Mouse (Mus musculus) CH12.LX (cell line): ENCODE data around the gene Ptgis. TPM values are rescaled to one million over a fixed set of nuclear protein-coding genes. Genes with fewer than 3 reads are reported as not detected.

ENCODE experiments used
- DNase-seq: peaks from one replicate; pipeline ENCODE4 v3.0.0-alpha.2; 2013; ENCODE audit errors: extremely low read depth
- H3K27ac ChIP-seq: 2 replicates; pipeline ENCODE4 v1.5.1; 2012; ENCODE audit warnings: low read depth, mild to moderate bottlenecking, control low read depth, moderate library complexity; ENCODE audit not compliant: insufficient read depth
- H3K27me3 ChIP-seq: replicated peaks from 2 replicates; pipeline ENCODE3; 2012; ENCODE audit warnings: inconsistent platforms
- H3K36me3 ChIP-seq, 2 experiments: replicated peaks in 1 of 2; 2 replicates each; pipeline versions ENCODE3 to v1.6.1; 2012; ENCODE audit warnings: inconsistent platforms in 1 of 2, low read length in 1 of 2, mild to moderate bottlenecking in 1 of 2, mixed read lengths in 1 of 2, moderate library complexity in 1 of 2; ENCODE audit not compliant: control insufficient read depth in 1 of 2, insufficient read depth in 1 of 2
- H3K4me1 ChIP-seq, 2 experiments: 2 replicates each; pipeline ENCODE4 v1.6.1; 2012; ENCODE audit warnings: inconsistent platforms in 1 of 2, moderate library complexity in 1 of 2; ENCODE audit not compliant: insufficient read depth in 2 of 2, control insufficient read depth in 1 of 2
- H3K4me2 ChIP-seq: 2 replicates; pipeline ENCODE4 v1.6.1; 2012; ENCODE audit warnings: low read depth, mild to moderate bottlenecking, control low read depth; ENCODE audit not compliant: poor library complexity, insufficient read depth, severe bottlenecking
- H3K4me3 ChIP-seq, 3 experiments: fragments of 150-350 bp in 1 of 3; sonication (generic) in 1 of 3; replicated peaks in 1 of 3; 2 replicates each; pipeline versions ENCODE3 to v1.5.1; 2011 to 2012; ENCODE audit warnings: low read depth in 2 of 3, low read length in 2 of 3, mild to moderate bottlenecking in 2 of 3, moderate library complexity in 2 of 3, control low read depth in 1 of 3, improper control_type of control experiment in 1 of 3, inconsistent platforms in 1 of 3, mixed read lengths in 1 of 3; ENCODE audit not compliant: poor library complexity in 1 of 3
- H3K79me2 ChIP-seq: replicated peaks from 2 replicates; pipeline ENCODE4 v1.6.1; 2012; ENCODE audit warnings: mild to moderate bottlenecking, moderate library complexity; ENCODE audit not compliant: control insufficient read depth, poor library complexity, insufficient read depth, severe bottlenecking; ENCODE audit errors: extremely low read depth
- H3K9ac ChIP-seq: 2 replicates; pipeline ENCODE4 v1.6.1; 2012; ENCODE audit warnings: low read depth, mild to moderate bottlenecking, control low read depth, moderate library complexity; ENCODE audit not compliant: insufficient read depth
- H3K9me3 ChIP-seq: replicated peaks from 2 replicates; pipeline ENCODE3; 2012; ENCODE audit warnings: low read length, inconsistent platforms, mixed read lengths
- CHD2 ChIP-seq: IDR thresholded peaks from 2 replicates; pipeline ENCODE4 v1.6.1; 2011; ENCODE audit warnings: low read length, improper control_type of control experiment
- EP300 ChIP-seq: IDR thresholded peaks from 2 replicates; pipeline ENCODE4 v1.6.1; 2011; ENCODE audit warnings: low read length, improper control_type of control experiment
- IRF4 ChIP-seq: IDR thresholded peaks from 2 replicates; pipeline ENCODE4 v1.6.1; 2014; ENCODE audit warnings: low read depth, mild to moderate bottlenecking, inconsistent platforms, low read length, improper control_type of control experiment
- KAT2A ChIP-seq: IDR thresholded peaks from 2 replicates; pipeline ENCODE4 v1.6.1; 2012; ENCODE audit warnings: low read length, improper control_type of control experiment, inconsistent platforms; ENCODE audit not compliant: insufficient replicate concordance
- MAZ ChIP-seq: IDR thresholded peaks from 2 replicates; pipeline ENCODE4 v1.6.1; 2012; ENCODE audit warnings: low read depth, mild to moderate bottlenecking, inconsistent platforms, low read length, improper control_type of control experiment, moderate library complexity
- MXI1 ChIP-seq: IDR thresholded peaks from 2 replicates; pipeline ENCODE4 v1.6.1; 2011; ENCODE audit warnings: mild to moderate bottlenecking, low read depth, low read length, improper control_type of control experiment
- NELFE ChIP-seq: IDR thresholded peaks from 2 replicates; pipeline ENCODE4 v1.6.1; 2011; ENCODE audit warnings: low read depth, low read length, improper control_type of control experiment
- POLR2AphosphoS2 ChIP-seq: IDR thresholded peaks from 2 replicates; pipeline ENCODE4 v1.6.1; 2011; ENCODE audit warnings: low read depth, low read length, improper control_type of control experiment
- RAD21 ChIP-seq: IDR thresholded peaks from 2 replicates; pipeline ENCODE4 v1.6.1; 2011; ENCODE audit warnings: low read depth, mild to moderate bottlenecking, low read length, improper control_type of control experiment, moderate library complexity
- RCOR1 ChIP-seq: conservative IDR thresholded peaks from 2 replicates; pipeline ENCODE4 v1.6.1; 2012; ENCODE audit warnings: low read depth, mild to moderate bottlenecking, inconsistent platforms, low read length, improper control_type of control experiment
- SIN3A ChIP-seq: IDR thresholded peaks from 2 replicates; pipeline ENCODE4 v1.6.1; 2012; ENCODE audit warnings: low read length, improper control_type of control experiment, inconsistent platforms
- SMC3 ChIP-seq: IDR thresholded peaks from 2 replicates; pipeline ENCODE4 v1.6.1; 2011; ENCODE audit warnings: low read depth, low read length, improper control_type of control experiment
- TBP ChIP-seq: conservative IDR thresholded peaks from 2 replicates; pipeline ENCODE4 v1.6.1; 2011; ENCODE audit warnings: low read depth, low read length, improper control_type of control experiment
- TCF12 ChIP-seq: IDR thresholded peaks from 2 replicates; pipeline ENCODE4 v1.6.1; 2014; ENCODE audit warnings: low read depth, mild to moderate bottlenecking, inconsistent platforms, low read length, improper control_type of control experiment
- UBTF ChIP-seq: IDR thresholded peaks from 2 replicates; pipeline ENCODE4 v1.6.1; 2012; ENCODE audit warnings: low read depth, mild to moderate bottlenecking, inconsistent platforms, low read length, improper control_type of control experiment, moderate library complexity
- ZKSCAN1 ChIP-seq: IDR thresholded peaks from 2 replicates; pipeline ENCODE4 v1.6.1; 2012; ENCODE audit warnings: low read depth, inconsistent platforms, low read length, improper control_type of control experiment, borderline replicate concordance
- ZMIZ1 ChIP-seq: IDR thresholded peaks from 2 replicates; pipeline ENCODE4 v1.6.1; 2012; ENCODE audit warnings: low read depth, mild to moderate bottlenecking, inconsistent platforms, low read length, improper control_type of control experiment
- ZNF384 ChIP-seq: IDR thresholded peaks from 2 replicates; pipeline ENCODE4 v1.6.1; 2012; ENCODE audit warnings: low read depth, low read length, improper control_type of control experiment, inconsistent platforms
- dilution Hi-C: fragments of 300-500 bp; cut with MboI; formaldehyde crosslinking; loops from 2 replicates; pipeline ENCODE4 v1.14.3; 2020; ENCODE audit warnings: low sequenced_read_pairs; ENCODE audit not compliant: extremely low pct_unique_long_range_greater_than_20kb, extremely low pct_ligation_motif_present
- in situ Hi-C: fragments of 300-500 bp; cut with MboI; formaldehyde crosslinking; loops from 3 replicates; pipeline ENCODE4 v1.14.3; 2019; ENCODE audit warnings: low sequenced_read_pairs, low pct_ligation_motif_present, low pct_unique_long_range_greater_than_20kb, mixed read lengths
- polyA plus RNA-seq: library from polyadenylated mRNA; unstranded; fragments of >175 nt; gene quantifications from 2 replicates; pipeline ENCODE4 v1.2.1, GENCODE M21; 2012; ENCODE audit warnings: low read depth; ENCODE audit not compliant: insufficient read length
- total RNA-seq, 2 experiments: library from RNA; depleted of rRNA; stranded (reverse); fragments of 300-350 nt in 1 of 2; fragments of >200 nt in 1 of 2; gene quantifications; 2 replicates each; pipeline ENCODE4 v1.2.3; 2012 to 2014

Ptgis gene
- total and polyA plus RNA-seq, 3 experiments = 7.0 to 15.9 (median 13.4) TPM

DNA sequence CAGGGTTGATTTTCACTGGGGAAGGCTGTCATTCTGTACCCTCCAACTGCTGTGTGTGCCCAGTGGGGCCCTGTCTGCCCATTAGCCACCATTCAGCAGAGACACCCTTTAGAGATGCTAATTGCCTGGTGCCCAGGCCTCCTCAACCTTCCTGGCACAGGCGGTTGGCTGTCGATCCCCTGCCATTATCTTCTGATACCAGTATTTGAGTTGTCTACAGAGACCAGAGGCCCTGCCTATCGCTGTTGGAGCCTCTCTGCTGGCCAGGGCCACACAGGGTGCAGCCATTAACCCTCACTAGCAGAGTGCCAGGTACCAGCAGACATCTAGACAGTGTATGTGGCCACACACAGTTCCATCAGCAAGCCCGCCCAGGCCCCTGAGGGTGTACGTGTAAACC lies 81.6 kb downstream of the Ptgis start:
- Histone ChIP-seq H3K4me2 (no peak overlapping the region), H3K27me3 (peaks cover 10% of the 10 kb centered on the region), H3K79me2 (no peaks in the 10 kb centered on the region), H3K36me3 (no peaks in the 10 kb centered on the region), H3K4me1 (peaks cover 7 to 25% of the 10 kb centered on the region in 2 experiments), H3K9ac (no peak overlapping the region), H3K27ac (no peak overlapping the region), H3K9me3 (peaks cover 5% of the 10 kb centered on the region), H3K4me3 (no peak overlapping the region)
- TF ChIP-seq TCF12 (no peak), ZNF384 (no peak), SIN3A (no peak), SMC3 (no peak), NELFE (no peak), IRF4 (no peak), ZMIZ1 (no peak), ZKSCAN1 (no peak), CHD2 (no peak), RCOR1 (no peak)
- DNase-seq = no peak
- dilution Hi-C loops = no loop called here
- in situ Hi-C loops = no loop called here

DNA sequence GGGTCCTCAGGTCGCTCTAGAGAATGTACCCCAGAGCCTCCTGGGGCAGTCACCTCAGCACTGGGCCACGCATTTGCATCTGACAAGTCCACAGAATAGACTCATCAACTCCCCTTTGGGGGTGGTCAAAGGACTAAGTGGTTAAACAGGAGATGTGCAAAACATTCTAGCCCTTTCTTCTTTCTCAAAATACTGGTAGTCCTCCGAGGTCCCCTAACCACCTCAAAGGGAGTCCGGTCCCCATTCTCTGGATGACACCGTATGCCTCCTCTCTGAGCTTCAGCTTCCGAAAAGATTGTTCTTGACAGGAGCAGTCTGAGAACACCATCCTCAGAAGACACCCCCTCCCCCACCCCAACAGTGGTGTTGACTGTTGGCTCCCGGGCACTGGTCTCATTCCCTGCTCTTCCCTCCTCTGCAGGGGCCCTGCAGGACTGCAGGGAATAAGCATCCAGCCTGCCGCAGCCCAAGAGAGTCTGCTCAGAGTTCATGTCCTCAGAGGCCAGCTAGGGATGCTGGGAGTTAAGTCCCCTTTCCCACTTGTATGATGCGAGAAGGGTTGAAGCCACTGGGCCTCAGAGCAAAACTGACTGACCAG lies 84.2 kb downstream of the Ptgis start:
- dilution Hi-C loops (no loop called here), in situ Hi-C loops (no loop called here)
- no peaks in the 10 kb centered on the region for H3K36me3 ChIP-seq
- H3K27me3 ChIP-seq = peaks cover 14% of the 10 kb centered on the region
- H3K4me1 ChIP-seq = peaks cover 7 to 46% of the 10 kb centered on the region in 2 experiments
- no peak overlapping the region for H3K4me3 ChIP-seq
- no peaks in the 10 kb centered on the region for H3K79me2 ChIP-seq
- no peak overlapping the region for H3K4me2 ChIP-seq
- no peak for TF ChIP-seq MAZ
- TF ChIP-seq TBP = peak; percentile 82
- TF ChIP-seq, all 38 proteins: peak for 1
- no peak for DNase-seq
- Histone ChIP-seq H3K9ac (no peak overlapping the region), H3K27ac (no peak overlapping the region), H3K9me3 (peaks cover 9% of the 10 kb centered on the region)

DNA sequence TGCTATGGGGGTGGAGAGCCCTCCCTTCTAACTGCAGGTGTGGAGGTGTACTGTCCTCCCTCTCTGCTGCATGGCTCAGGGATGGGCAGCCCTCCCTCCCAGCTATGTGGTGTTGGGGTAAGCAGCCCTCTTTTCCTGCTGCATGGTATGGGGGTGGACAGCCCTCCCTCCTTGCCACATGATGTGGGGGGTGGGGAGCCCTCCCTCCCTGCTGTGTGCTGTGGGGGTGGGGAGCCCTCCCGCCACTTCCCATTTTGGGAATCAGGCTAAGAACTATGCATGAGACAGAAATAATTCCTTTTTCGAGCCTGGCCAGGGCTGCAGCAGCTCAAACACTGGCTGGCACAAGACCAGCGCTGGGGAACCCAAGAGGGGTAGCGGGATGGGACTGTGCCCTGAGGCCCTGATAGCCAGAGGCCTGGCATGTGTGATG lies 84.8 kb downstream of the Ptgis start:
- Histone ChIP-seq H3K4me3 (no peak overlapping the region), H3K4me1 (peaks cover 7 to 46% of the 10 kb centered on the region in 2 experiments), H3K9ac (no peak overlapping the region), H3K27me3 (peaks cover 14% of the 10 kb centered on the region), H3K4me2 (no peak overlapping the region), H3K9me3 (peaks cover 11% of the 10 kb centered on the region), H3K27ac (no peak overlapping the region), H3K79me2 (no peaks in the 10 kb centered on the region), H3K36me3 (no peaks in the 10 kb centered on the region)
- DNase-seq = no peak
- no peak for TF ChIP-seq UBTF
- no peak for TF ChIP-seq POLR2AphosphoS2
- TF ChIP-seq RAD21 = no peak
- TF ChIP-seq SMC3 = no peak
- TF ChIP-seq RCOR1 = no peak
- TF ChIP-seq KAT2A = no peak
- no peak for TF ChIP-seq CHD2
- no peak for TF ChIP-seq TCF12
- TF ChIP-seq EP300 = no peak
- TF ChIP-seq MXI1 = no peak
- TF ChIP-seq IRF4 = no peak
- dilution Hi-C loops (no loop called here), in situ Hi-C loops (no loop called here)
